Mouse (Mus musculus): ENCODE measurements at regions not wholly inside any gene's neighbourhood (a gene's known extent, or its start where the extent isn't known, plus 50 kb on each side); places are given as distances from the start of the nearest gene placed in this dataset.

GRCm38 (mm10) chr13:28424446-28425059, 167.2 kb downstream of the Gm11361 start:
- no peaks in the 10 kb centered on the region for H3K36me3 ChIP-seq (ENCODE audit: insufficient read depth, low read length)
- no peak overlapping the region for H3K9ac ChIP-seq (replicated peaks; ENCODE audit: low read length)
- no peaks in the 10 kb centered on the region for H3K9me3 ChIP-seq (ENCODE audit: low read length)
- H3K27me3 ChIP-seq (ENCODE audit: insufficient read depth, low read length), result no peaks in the 10 kb centered on the region
- DNase-seq (ENCODE audit: low spot score), result peak; percentile 11
- 27% methylated on average over 8 of the region's 8 CpGs for WGBS
- H3K27ac ChIP-seq, result no peak overlapping the region
- peaks cover 8% of the 10 kb centered on the region; the same call in 1 of the 2 replicates for H3K4me1 ChIP-seq (ENCODE audit: insufficient read depth, low read length)
- no peak for TF ChIP-seq CTCF (IDR thresholded peaks at IDR 0.05; ENCODE audit: low read depth)
- no peak overlapping the region for H3K4me3 ChIP-seq (ENCODE audit: low read length)
- no peak for ATAC-seq
- no peak overlapping the region for H3K4me2 ChIP-seq (ENCODE audit: low read depth, low read length)

- peaks cover 11% of the 10 kb centered on the region; the same call in 1 of the 2 replicates for H3K4me1 ChIP-seq (ENCODE audit: insufficient read depth, low read length)
- H3K27ac ChIP-seq, result peak overlapping the region; percentile 90; the same call in 1 of the 2 replicates
- ATAC-seq, result no peak
- no peak for TF ChIP-seq CTCF (IDR thresholded peaks at IDR 0.05; ENCODE audit: low read depth)
- H3K27me3 ChIP-seq (ENCODE audit: insufficient read depth, low read length), result no peaks in the 10 kb centered on the region
- H3K9me3 ChIP-seq (ENCODE audit: low read length), result no peaks in the 10 kb centered on the region
- H3K9ac ChIP-seq (replicated peaks; ENCODE audit: low read length), result no peak overlapping the region
- H3K36me3 ChIP-seq (ENCODE audit: insufficient read depth, low read length), result no peaks in the 10 kb centered on the region
- no peak overlapping the region for H3K4me2 ChIP-seq (ENCODE audit: low read depth, low read length)
- 86% methylated on average over 3 of the region's 3 CpGs for WGBS
- H3K4me3 ChIP-seq (ENCODE audit: low read length), result no peak overlapping the region
- DNase-seq (ENCODE audit: low spot score), result no peak
Measured at GRCm38 (mm10) chr13:28421309-28421708, 164.0 kb downstream of the Gm11361 start.

GRCm38 (mm10) chr13:28420636-28421035, 163.3 kb downstream of the Gm11361 start:
- Histone ChIP-seq H3K4me3 (ENCODE audit: low read length) (peak overlapping the region; percentile 38), H3K9me3 (ENCODE audit: low read length) (no peaks in the 10 kb centered on the region), H3K27me3 (ENCODE audit: insufficient read depth, low read length) (no peaks in the 10 kb centered on the region), H3K27ac (peak overlapping the region; percentile 90), H3K9ac (replicated peaks; ENCODE audit: low read length) (peak overlapping the region; percentile 45), H3K4me2 (ENCODE audit: low read depth, low read length) (peak overlapping the region; percentile 66), H3K4me1 (ENCODE audit: insufficient read depth, low read length) (peaks cover 11% of the 10 kb centered on the region; the same call in 1 of the 2 replicates), H3K36me3 (ENCODE audit: insufficient read depth, low read length) (no peaks in the 10 kb centered on the region)
- DNase-seq (ENCODE audit: low spot score), result peak; percentile 7
- no peak for TF ChIP-seq CTCF (IDR thresholded peaks at IDR 0.05; ENCODE audit: low read depth)
- ATAC-seq, result no peak
- 68% methylated on average over 3 of the region's 3 CpGs for WGBS

GRCm38 (mm10) chr13:28419950-28420381, 162.6 kb downstream of the Gm11361 start:
- Histone ChIP-seq H3K9ac (replicated peaks; ENCODE audit: low read length) (peak overlapping the region; percentile 45), H3K4me1 (ENCODE audit: insufficient read depth, low read length) (peaks cover 11% of the 10 kb centered on the region; the same call in 1 of the 2 replicates), H3K4me3 (ENCODE audit: low read length) (peak overlapping the region; percentile 38), H3K27me3 (ENCODE audit: insufficient read depth, low read length) (no peaks in the 10 kb centered on the region), H3K9me3 (ENCODE audit: low read length) (no peaks in the 10 kb centered on the region), H3K4me2 (ENCODE audit: low read depth, low read length) (peak overlapping the region; percentile 66), H3K27ac (peak overlapping the region; percentile 90), H3K36me3 (ENCODE audit: insufficient read depth, low read length) (no peaks in the 10 kb centered on the region)
- TF ChIP-seq CTCF (IDR thresholded peaks at IDR 0.05; ENCODE audit: low read depth), result peak; percentile 73
- peak; percentile 72 for ATAC-seq
- DNase-seq (ENCODE audit: low spot score), result peak; percentile 89
- 9% methylated on average over 16 of the region's 16 CpGs for WGBS

GRCm38 (mm10) chr13:28418936-28419681, 161.8 kb downstream of the Gm11361 start:
- Histone ChIP-seq H3K4me1 (ENCODE audit: insufficient read depth, low read length) (peaks cover 3% of the 10 kb centered on the region; the same call in 1 of the 2 replicates), H3K36me3 (ENCODE audit: insufficient read depth, low read length) (no peaks in the 10 kb centered on the region), H3K27me3 (ENCODE audit: insufficient read depth, low read length) (no peaks in the 10 kb centered on the region), H3K4me2 (ENCODE audit: low read depth, low read length) (peak overlapping the region; percentile 66), H3K27ac (peak overlapping the region; percentile 90), H3K9ac (replicated peaks; ENCODE audit: low read length) (peak overlapping the region; percentile 45), H3K4me3 (ENCODE audit: low read length) (peak overlapping the region; percentile 38), H3K9me3 (ENCODE audit: low read length) (no peaks in the 10 kb centered on the region)
- no peak for TF ChIP-seq CTCF (IDR thresholded peaks at IDR 0.05; ENCODE audit: low read depth)
- WGBS, result 69% methylated on average over 17 of the region's 17 CpGs
- no peak for ATAC-seq
- DNase-seq (ENCODE audit: low spot score), result peak; percentile 21

- Histone ChIP-seq H3K9ac (replicated peaks; ENCODE audit: low read length) (peak overlapping the region; percentile 45), H3K27me3 (ENCODE audit: insufficient read depth, low read length) (no peaks in the 10 kb centered on the region), H3K9me3 (ENCODE audit: low read length) (no peaks in the 10 kb centered on the region), H3K4me2 (ENCODE audit: low read depth, low read length) (peak overlapping the region; percentile 66), H3K27ac (peak overlapping the region; percentile 90), H3K36me3 (ENCODE audit: insufficient read depth, low read length) (no peaks in the 10 kb centered on the region), H3K4me3 (ENCODE audit: low read length) (peak overlapping the region; percentile 38), H3K4me1 (ENCODE audit: insufficient read depth, low read length) (peaks cover 3% of the 10 kb centered on the region; the same call in 1 of the 2 replicates)
- ATAC-seq (peak; percentile 50), DNase-seq (ENCODE audit: low spot score) (peak; percentile 66)
- no peak for TF ChIP-seq CTCF (IDR thresholded peaks at IDR 0.05; ENCODE audit: low read depth)
- WGBS, result 8% methylated on average over 11 of the region's 11 CpGs
Measured at GRCm38 (mm10) chr13:28417929-28418881, 160.9 kb downstream of the Gm11361 start.

Data from hindbrain, postnatal 0 days (tissue).